Mouse (Mus musculus): ENCODE measurements around the gene Sytl3. TPM values are rescaled to one million over a fixed set of nuclear protein-coding genes. Genes with fewer than 3 reads are reported as not detected.

The Sytl3 gene
- polyA plus RNA-seq, 1 experiment from 2014 or later, result 0.30 TPM

GRCm38 (mm10) chr17:6746452-6747231, 87.7 kb downstream of the Sytl3 start:
- Histone ChIP-seq H3K4me1 (replicated peaks) (peaks cover 76% of the 10 kb centered on the region), H3K9ac (no peak overlapping the region)
- ATAC-seq (replicated peaks; ENCODE audit: insufficient number of reproducible peaks, insufficient read depth, low FRiP score, low read depth), result no peak

GRCm38 (mm10) chr17:6747478-6747877, 88.6 kb downstream of the Sytl3 start:
- ATAC-seq (replicated peaks; ENCODE audit: insufficient number of reproducible peaks, insufficient read depth, low FRiP score, low read depth), result peak; percentile 85
- H3K36me3 ChIP-seq, result peaks cover 24% of the 10 kb centered on the region; the same call in 1 of the 2 replicates
- 0 out of 2 replicates have a peak overlapping the region, but pooled peaks have one; percentile 27 for H3K4me2 ChIP-seq
- H3K4me1 ChIP-seq (replicated peaks), result peaks cover 76% of the 10 kb centered on the region
- H3K9me3 ChIP-seq (replicated peaks), result no peaks in the 10 kb centered on the region
- H3K9ac ChIP-seq, result no peak overlapping the region
- H3K27ac ChIP-seq, result peak overlapping the region; percentile 93
- no peaks in the 10 kb centered on the region for H3K27me3 ChIP-seq
- 29% methylated on average over 7 of the region's 7 CpGs for WGBS
- no peak overlapping the region for H3K4me3 ChIP-seq

More at GRCm38 (mm10) chr17:6746452-6747231, 87.7 kb downstream of the Sytl3 start:
- Histone ChIP-seq H3K27ac (peak overlapping the region; percentile 93), H3K4me3 (no peak overlapping the region), H3K27me3 (no peaks in the 10 kb centered on the region), H3K4me2 (no peak overlapping the region), H3K9me3 (replicated peaks) (no peaks in the 10 kb centered on the region), H3K36me3 (peaks cover 17% of the 10 kb centered on the region; the same call in 1 of the 2 replicates)
- WGBS, result 65% methylated on average over 9 of the region's 9 CpGs

DNA sequence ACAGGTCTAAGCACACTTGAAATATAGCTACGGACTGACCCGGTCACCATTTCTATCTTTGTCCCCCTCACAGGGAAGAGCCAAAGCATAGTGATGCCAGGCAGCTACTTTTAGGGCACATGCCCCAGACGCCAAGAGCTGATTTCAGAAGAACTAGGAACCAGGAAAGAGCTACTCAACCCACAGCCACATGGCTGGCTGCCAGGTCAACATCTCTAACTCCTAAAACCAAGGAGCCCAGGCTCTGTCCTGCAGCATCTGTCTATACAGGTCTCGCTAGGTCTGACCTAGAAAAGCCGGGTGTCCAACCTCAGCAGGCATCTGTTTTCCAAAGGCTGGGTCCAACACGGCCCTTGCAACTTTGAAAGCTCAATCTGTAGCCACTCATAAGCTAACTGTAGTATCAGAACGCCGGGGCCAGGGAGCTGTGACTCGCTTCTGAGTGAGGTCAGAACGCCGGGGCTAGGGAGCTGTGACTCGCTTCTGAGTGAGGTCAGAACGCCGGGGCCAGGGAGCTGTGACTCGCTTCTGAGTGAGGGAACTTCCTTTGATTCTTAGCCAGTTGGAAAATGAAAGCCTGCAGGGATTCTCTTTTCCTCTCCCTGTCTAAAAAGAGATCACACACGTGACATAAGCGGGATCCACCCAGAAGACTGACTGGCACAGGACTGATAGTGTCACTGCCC, 90.0 kb downstream of the Sytl3 start:
- Histone ChIP-seq H3K4me2 (peak overlapping the region; percentile 9), H3K4me3 (no peak overlapping the region), H3K27ac (peak overlapping the region; percentile 93), H3K4me1 (replicated peaks) (peaks cover 65% of the 10 kb centered on the region), H3K27me3 (no peaks in the 10 kb centered on the region), H3K36me3 (peaks cover 38% of the 10 kb centered on the region; the same call in 1 of the 2 replicates), H3K9me3 (replicated peaks) (no peaks in the 10 kb centered on the region), H3K9ac (peak overlapping the region; percentile 11; the same call in 1 of the 2 replicates)
- peak; percentile 14; the same call in 1 of the 2 replicates for ATAC-seq (replicated peaks; ENCODE audit: insufficient number of reproducible peaks, insufficient read depth, low FRiP score, low read depth)
- WGBS, result 35% methylated on average over 17 of the region's 17 CpGs

DNA sequence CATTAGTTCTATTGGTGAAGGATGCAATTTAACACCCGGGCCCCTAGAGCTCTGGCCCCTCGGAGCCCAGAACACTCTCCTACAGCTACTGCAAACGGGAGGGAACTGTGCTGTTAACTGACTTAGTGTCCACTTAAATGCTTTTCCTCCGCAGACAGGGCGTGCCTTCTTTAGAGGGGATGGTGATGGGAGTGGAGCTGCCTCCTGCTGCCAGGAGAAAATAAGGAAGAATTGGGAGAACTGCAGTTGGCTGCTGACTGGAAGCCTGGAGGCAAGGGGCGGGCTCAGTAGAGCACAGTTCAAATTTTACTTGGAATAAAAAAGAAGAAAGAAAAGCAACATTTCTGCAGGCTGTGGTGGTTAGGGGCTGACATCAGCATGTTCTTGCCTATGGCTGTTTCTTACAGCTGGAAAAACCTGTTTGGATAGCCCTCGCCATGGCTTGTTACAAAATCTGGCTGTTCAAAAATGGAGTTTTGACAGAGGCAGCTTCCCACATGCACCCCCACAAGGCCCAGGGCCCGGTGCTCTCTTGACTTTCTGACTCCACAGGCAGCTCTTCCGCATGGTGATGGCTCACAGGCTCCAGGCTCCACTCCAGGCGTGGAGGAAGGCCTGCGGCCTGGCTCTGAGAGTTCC, 92.4 kb downstream of the Sytl3 start:
- peaks cover 54% of the 10 kb centered on the region for H3K4me1 ChIP-seq (replicated peaks)
- H3K4me3 ChIP-seq, result no peak overlapping the region
- ATAC-seq (replicated peaks; ENCODE audit: insufficient number of reproducible peaks, insufficient read depth, low FRiP score, low read depth), result no peak
- peak overlapping the region; percentile 60 for H3K27ac ChIP-seq
- no peaks in the 10 kb centered on the region for H3K27me3 ChIP-seq
- H3K9ac ChIP-seq, result no peak overlapping the region; the same call in 1 of the 2 replicates
- no peak overlapping the region for H3K4me2 ChIP-seq
- 64% methylated on average over 11 of the region's 11 CpGs for WGBS
- H3K36me3 ChIP-seq, result peaks cover 46% of the 10 kb centered on the region; the same call in 1 of the 2 replicates
- H3K9me3 ChIP-seq (replicated peaks), result no peaks in the 10 kb centered on the region

DNA sequence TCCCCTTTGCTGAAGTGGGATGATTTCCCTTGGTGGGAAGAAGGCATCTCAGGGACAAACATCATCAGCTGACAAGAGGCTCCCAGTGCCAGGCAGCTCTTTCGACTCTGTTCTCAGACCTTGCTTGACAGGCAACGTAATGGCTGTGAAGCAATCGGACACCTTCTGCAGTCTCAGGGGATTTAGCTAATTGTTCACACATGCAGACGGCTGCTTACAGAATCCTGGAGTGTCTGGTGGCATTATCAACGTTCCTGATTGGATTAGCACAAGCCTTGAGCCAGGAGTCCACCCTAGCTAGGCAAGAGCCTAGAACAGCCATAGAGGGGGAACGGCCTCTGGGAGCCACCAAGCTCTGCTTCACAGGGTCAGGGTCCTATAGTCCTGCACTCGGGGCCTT, 93.5 kb downstream of the Sytl3 start:
- no peaks in the 10 kb centered on the region for H3K27me3 ChIP-seq
- no peak overlapping the region for H3K4me2 ChIP-seq
- peaks cover 47% of the 10 kb centered on the region for H3K4me1 ChIP-seq (replicated peaks)
- 33% methylated on average over 7 of the region's 7 CpGs for WGBS
- H3K36me3 ChIP-seq, result peaks cover 42% of the 10 kb centered on the region; the same call in 1 of the 2 replicates
- H3K9ac ChIP-seq, result no peak overlapping the region
- H3K27ac ChIP-seq, result peak overlapping the region; percentile 60
- no peak for ATAC-seq (replicated peaks; ENCODE audit: insufficient number of reproducible peaks, insufficient read depth, low FRiP score, low read depth)
- no peak overlapping the region for H3K4me3 ChIP-seq
- no peaks in the 10 kb centered on the region for H3K9me3 ChIP-seq (replicated peaks)

- H3K36me3 ChIP-seq, result peaks cover 51% of the 10 kb centered on the region; the same call in 1 of the 2 replicates
- 71% methylated on average over 9 of the region's 9 CpGs for WGBS
- no peaks in the 10 kb centered on the region for H3K27me3 ChIP-seq
- H3K27ac ChIP-seq, result no peak overlapping the region
- no peak overlapping the region for H3K4me2 ChIP-seq
- peaks cover 38% of the 10 kb centered on the region for H3K4me1 ChIP-seq (replicated peaks)
- H3K9ac ChIP-seq, result 0 out of 2 replicates have a peak overlapping the region, but pooled peaks have one; percentile 8
- ATAC-seq (replicated peaks; ENCODE audit: insufficient number of reproducible peaks, insufficient read depth, low FRiP score, low read depth), result no peak
- no peak overlapping the region for H3K4me3 ChIP-seq
- no peaks in the 10 kb centered on the region for H3K9me3 ChIP-seq (replicated peaks)
These were observed 96.3 kb downstream of the Sytl3 start for GRCm38 (mm10) chr17:6755176-6755575.

GRCm38 (mm10) chr17:6755873-6756272, 97.0 kb downstream of the Sytl3 start:
- Histone ChIP-seq H3K27me3 (no peaks in the 10 kb centered on the region), H3K9me3 (replicated peaks) (no peaks in the 10 kb centered on the region), H3K4me1 (replicated peaks) (peaks cover 39% of the 10 kb centered on the region), H3K27ac (no peak overlapping the region), H3K9ac (no peak overlapping the region), H3K36me3 (peaks cover 47% of the 10 kb centered on the region; the same call in 1 of the 2 replicates), H3K4me2 (no peak overlapping the region), H3K4me3 (no peak overlapping the region)
- ATAC-seq (replicated peaks; ENCODE audit: insufficient number of reproducible peaks, insufficient read depth, low FRiP score, low read depth), result no peak
- 83% methylated on average over 8 of the region's 8 CpGs for WGBS

DNA sequence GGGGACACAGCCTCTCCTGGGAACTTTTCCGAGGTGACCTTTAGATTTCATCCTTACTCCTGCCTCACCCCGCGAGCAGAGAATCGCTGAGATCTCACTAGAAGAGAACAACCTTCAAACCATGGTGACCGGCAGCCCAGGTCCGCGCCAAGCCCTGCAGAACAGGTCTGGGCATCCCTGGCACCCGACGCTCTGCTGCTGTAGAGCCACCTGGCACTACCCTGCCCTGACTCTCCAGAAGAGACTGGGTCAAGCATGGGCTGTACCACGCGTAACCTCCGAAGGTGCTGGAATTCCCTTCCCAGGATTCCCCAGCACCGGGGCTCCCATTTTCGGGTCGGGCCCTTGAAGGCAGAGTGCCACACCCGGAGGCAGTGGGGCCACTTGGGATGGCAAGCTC, 99.0 kb downstream of the Sytl3 start:
- Histone ChIP-seq H3K27me3 (no peaks in the 10 kb centered on the region), H3K9ac (no peak overlapping the region), H3K4me2 (no peak overlapping the region), H3K4me1 (replicated peaks) (peaks cover 26% of the 10 kb centered on the region), H3K4me3 (no peak overlapping the region), H3K27ac (no peak overlapping the region), H3K9me3 (replicated peaks) (no peaks in the 10 kb centered on the region), H3K36me3 (peaks cover 34% of the 10 kb centered on the region; the same call in 1 of the 2 replicates)
- 91% methylated on average over 16 of the region's 16 CpGs for WGBS
- ATAC-seq (replicated peaks; ENCODE audit: insufficient number of reproducible peaks, insufficient read depth, low FRiP score, low read depth), result no peak

DNA sequence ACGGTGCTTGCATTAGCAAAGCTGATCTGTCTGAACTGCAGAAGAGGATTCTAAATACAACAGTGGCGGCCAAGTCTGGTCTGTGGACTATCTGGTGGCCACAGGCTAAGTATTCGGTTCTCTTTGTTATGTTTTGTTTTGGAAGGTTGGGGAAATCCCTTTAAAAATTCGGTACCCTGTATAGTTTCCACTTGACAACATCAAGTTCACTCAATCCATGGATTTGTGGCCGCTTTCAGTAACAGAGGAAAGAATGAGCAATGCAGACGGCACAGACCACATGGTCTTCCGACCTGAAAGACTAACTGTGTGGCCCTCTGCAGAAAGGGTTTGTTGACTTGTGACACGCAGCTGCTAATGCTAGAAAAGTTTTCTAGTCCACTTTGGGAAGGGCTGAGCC, 100.0 kb downstream of the Sytl3 start:
- Histone ChIP-seq H3K4me3 (no peak overlapping the region), H3K36me3 (peaks cover 25% of the 10 kb centered on the region; the same call in 1 of the 2 replicates), H3K9me3 (replicated peaks) (no peaks in the 10 kb centered on the region), H3K27me3 (no peaks in the 10 kb centered on the region), H3K4me2 (no peak overlapping the region), H3K27ac (0 out of 2 replicates have a peak overlapping the region, but pooled peaks have one; percentile 60), H3K9ac (no peak overlapping the region), H3K4me1 (replicated peaks) (peaks cover 35% of the 10 kb centered on the region)
- no peak for ATAC-seq (replicated peaks; ENCODE audit: insufficient number of reproducible peaks, insufficient read depth, low FRiP score, low read depth)
- WGBS, result 82% methylated on average over 8 of the region's 8 CpGs

- Histone ChIP-seq H3K27ac (peak overlapping the region; percentile 60), H3K4me3 (no peak overlapping the region), H3K4me1 (replicated peaks) (peaks cover 43% of the 10 kb centered on the region), H3K9me3 (replicated peaks) (no peaks in the 10 kb centered on the region), H3K4me2 (peak overlapping the region; percentile 20), H3K27me3 (no peaks in the 10 kb centered on the region), H3K36me3 (peaks cover 18% of the 10 kb centered on the region; the same call in 1 of the 2 replicates), H3K9ac (no peak overlapping the region)
- WGBS, result 43% methylated on average over 9 of the region's 9 CpGs
- no peak; the same call in 1 of the 2 replicates for ATAC-seq (replicated peaks; ENCODE audit: insufficient number of reproducible peaks, insufficient read depth, low FRiP score, low read depth)
These were observed 100.9 kb downstream of the Sytl3 start for GRCm38 (mm10) chr17:6759717-6760292.
